Mouse (Mus musculus) fibroblast of lung, adult 2 months (primary cell): ENCODE measurements around the gene AC140267.1.
A peak's percentile ranks its signal among the peaks of the same experiment; 100 is the strongest.

Experiments
- DNase-seq: peaks from one replicate; pipeline ENCODE4 v3.0.0-alpha.2; 2011; ENCODE audit warnings: low read depth

Gene AC140267.1

DNA sequence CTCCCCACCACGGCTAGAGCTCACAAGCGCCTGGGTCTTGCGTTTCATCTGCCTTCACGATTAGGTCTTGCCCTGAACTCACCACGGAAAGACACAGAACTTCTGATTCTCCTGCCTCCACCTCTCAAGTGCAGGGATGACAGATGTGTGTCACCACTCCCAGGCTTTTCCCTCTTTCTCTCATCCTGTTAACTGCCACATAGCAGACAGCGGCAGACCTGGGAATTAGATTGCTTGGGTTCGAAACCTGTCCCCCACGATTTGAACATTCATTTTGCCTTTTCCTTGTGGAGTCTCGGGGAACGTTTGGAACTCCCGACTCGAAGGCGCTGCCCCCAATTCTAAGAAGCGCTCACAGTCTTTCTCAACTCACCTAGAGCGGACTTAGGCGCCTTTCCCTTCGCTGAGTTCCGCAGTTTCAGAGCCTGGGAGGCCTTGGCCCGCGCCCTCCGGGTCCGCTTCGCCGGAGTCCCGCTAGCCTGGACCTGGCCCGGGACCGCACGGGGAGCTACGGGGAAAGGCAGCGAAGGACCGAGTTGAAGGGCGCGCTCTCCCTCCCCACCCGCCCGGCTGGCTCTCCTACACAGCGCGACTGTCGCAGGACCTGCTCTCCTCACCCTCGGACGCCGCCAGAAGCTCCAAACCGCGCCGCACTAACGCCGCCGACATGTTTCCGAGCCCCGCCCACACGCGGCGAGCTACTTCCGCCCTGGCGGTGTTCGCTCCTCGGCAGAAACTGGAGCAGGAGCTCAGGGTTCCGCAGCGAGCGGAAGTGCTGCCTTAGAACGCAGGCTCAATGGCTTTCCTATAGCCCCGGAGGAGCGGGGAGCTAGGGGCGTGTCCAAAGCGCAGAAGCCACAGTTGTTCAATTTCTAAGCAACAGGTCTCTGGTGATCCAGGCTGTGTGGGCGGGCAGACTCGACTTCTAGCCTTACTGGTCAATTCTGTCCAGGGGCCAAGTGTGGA, 28.3 kb downstream of the AC140267.1 start, which contains the start of gene Rps19bp1:
Rps19bp1 (minus strand) TSS at position 706 of the 966 bp plus-strand sequence.
- DNase-seq = peak; percentile 85

DNA sequence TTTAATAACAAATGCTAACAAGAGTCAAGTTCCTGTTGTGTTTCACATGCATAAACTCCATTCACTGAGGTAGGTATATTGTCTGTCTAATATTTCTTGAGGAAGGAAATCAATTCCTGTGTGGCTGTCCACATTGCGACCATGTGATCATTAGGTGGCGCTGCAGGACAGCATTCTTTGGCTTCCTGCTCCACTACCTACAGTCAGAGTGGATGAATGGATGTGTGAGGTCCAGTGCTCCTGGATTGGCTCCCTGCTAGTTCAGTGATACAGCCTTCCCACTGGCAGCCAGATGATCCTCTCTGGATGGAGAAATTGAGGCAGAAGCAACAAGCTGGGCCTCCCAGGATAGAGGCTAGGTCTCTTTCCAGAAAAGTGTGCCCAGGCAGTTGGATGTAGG, 30.6 kb downstream of the AC140267.1 start:
- no peak for DNase-seq

DNA sequence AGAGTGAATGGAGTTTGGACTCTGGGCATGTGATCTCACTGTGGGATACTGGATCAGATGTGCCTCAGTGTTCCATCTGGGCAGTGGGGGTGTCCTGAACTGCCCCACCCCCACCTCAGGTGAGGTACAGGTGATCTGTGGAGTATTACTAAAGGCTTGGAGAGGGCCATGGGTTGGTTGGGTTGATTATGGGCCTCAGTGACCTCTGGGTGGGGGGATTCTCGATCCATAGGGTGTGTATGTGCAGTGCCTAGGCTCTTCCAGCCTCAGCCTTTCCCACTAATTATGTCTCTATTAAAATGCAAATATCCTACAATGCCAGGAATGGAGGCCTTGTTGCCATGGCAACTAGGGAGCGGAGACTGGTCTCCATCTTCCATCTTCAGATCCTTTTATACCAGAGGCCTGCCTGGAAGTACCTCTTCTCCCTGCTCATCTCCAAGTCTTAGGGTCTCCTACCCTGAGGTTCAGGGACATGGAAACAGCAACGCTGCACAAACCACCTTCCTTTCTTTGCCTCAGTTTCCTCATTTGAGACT, 36.3 kb downstream of the AC140267.1 start:
- no peak for DNase-seq

DNA sequence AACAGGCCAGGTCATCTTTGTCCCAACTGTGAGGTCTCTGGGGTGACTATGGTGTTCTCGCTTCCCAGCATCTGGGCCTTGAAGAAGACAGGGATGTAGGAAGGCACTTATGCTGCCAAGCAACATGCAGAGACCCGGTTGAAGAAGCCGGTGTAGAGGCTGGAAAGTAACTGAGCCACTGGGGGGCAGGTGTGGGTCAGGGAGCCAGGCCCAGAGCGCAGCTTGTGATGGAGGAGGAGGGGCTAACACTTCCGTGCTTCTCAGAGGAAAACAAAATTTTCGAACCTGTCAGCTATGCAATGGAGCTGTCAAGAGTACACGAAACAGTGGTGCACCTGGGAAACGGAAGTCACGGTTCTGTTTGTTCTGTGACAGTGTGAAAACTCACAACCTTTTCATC, 41.5 kb downstream of the AC140267.1 start:
- DNase-seq = no peak

DNA sequence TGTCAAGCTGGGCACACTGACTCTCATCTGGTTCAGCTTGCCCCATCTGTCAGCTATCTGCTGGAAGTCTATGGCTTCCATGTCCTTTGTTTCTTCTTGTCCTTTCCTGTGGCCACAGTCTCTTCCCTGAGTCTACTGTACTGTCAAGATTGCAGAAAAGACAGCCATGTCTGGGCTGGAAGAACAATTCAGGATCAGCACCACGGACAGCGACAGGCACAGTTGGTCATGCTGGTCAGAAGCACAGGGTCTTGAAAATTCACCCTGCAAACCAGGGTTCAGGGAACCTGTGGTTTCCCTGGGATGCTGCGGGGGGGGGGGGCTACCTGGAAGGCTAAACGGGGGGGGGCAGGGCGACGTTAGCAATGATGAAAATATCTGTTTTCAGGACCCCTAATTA, 42.0 kb downstream of the AC140267.1 start:
- DNase-seq = no peak

DNA sequence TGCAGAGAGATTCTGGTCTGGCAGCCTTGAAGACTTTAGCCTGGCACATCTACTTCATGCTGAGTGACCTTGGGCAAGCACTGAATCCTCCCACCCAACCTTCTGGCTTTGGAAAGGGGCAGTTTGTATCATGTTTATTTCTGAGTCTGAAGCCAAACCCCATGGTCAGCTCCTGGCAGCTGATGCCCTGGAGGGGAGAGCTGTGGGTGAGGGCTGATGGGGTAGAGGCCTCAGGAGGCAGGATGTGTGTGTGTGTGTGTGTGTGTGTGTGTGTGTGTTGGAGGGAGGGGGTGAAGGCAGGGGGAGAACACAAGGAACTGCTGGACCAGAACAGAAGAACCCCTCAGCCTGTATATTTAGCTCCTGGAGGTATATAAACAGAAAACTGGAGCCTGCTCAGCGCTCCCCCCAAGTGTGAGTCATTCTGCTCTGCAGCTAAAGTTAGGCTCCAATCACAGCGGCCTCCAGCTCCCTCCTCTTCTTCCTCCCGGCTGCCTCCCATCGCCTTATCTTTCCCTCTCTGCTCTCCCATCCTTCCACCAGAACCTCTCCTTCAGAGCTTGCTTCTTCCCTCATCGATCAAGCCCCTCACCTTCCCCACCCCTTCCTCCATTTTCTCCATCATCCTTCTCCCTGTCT, 42.6 kb downstream of the AC140267.1 start:
- no peak for DNase-seq

DNA sequence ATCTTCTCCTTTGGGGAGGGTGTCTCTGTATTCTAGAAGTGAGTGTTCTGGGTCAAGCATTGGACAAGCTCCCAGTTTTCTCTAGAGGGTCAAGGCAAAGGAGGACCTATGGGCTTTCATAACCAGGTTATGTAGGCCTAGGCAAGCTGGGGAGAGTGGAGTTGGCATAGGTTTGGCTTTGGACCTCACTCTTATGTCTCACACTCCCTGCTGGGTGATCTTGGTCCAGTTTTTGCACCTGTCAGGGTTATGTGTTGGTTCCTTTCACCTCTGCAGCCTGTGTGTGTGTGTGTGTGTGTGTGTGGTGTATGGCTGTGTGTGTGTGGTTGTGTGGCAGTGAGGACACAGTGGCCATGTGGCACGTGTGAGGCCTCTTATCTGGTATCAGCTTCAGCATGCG, 43.4 kb downstream of the AC140267.1 start:
- DNase-seq = no peak

DNA sequence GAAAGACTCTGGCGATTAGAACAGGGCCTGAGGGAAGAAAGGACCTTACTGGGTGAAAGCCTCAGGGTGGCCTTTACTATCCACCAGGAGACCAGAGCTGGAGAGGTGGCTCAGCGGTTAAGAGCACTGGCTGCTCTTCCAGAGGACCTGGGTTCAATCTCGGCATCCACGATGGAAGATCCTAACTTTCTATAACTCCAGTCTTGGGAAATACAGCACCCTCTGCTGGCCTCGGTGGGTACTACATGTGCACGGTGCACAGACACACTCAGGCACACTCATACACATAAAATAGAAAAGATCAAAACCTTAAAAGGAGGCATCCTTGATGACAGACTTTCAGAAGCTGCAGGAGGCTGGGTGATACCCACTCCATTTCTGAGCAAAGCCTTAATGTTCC, 45.0 kb downstream of the AC140267.1 start:
- no peak for DNase-seq
